Mouse (Mus musculus): ENCODE results near the gene Scamp1.

DNA sequence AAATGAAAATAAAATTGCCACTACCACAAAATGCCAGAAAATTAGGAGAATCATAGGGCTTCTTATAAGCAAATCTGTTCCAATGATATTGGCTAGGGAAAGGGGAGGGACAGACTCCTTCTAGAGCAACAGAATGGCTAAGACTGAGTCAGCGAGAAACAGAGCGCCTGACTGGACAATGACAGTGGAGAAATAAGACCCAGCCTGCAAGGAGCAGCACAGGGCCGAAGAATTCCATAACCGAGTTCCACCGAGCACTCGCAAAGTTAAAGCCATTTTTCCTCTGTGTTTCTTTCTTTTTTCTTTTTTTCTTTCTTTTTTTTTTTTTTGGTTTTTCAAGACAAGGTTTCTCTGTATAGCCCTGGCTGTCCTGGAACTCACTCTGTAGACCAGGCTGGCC lies 45.5 kb downstream of the Scamp1 start:
- no peak for TF ChIP-seq CTCF (IDR thresholded peaks at IDR 0.05; ENCODE audit: control insufficient read depth, insufficient read depth, insufficient read length)
- no peak for TF ChIP-seq USF1 (IDR thresholded peaks at IDR 0.05; ENCODE audit: low read depth)
- no peak for TF ChIP-seq MAX (IDR thresholded peaks at IDR 0.05)
- no peak for TF ChIP-seq MYOG (IDR thresholded peaks at IDR 0.05; ENCODE audit: control insufficient read depth, extremely low read depth, insufficient read length)
- TF ChIP-seq CEBPB (IDR thresholded peaks at IDR 0.05; ENCODE audit: low read depth) = no peak
- TF ChIP-seq FOSL1 (IDR thresholded peaks at IDR 0.05; ENCODE audit: insufficient read depth, low read length, poor library complexity, severe bottlenecking) = no peak
- no peak for TF ChIP-seq MYOD1 (IDR thresholded peaks at IDR 0.05; ENCODE audit: control insufficient read depth, insufficient read length, low read depth)

Data from C2C12 (cell line).